Mouse (Mus musculus) megakaryocyte, embryonic 14.5 days (primary cell): ENCODE results near the gene Gm10643.

ENCODE experiments used
- FLI1 ChIP-seq: IDR thresholded peaks from 2 replicates; pipeline ENCODE4 v1.6.1; 2012; ENCODE audit warnings: low read length, inconsistent platforms, mixed read lengths
- GATA1 ChIP-seq: IDR thresholded peaks from 3 replicates; pipeline ENCODE4 v1.6.1; 2012; ENCODE audit warnings: mixed read lengths, low read length, inconsistent platforms, borderline replicate concordance

DNA sequence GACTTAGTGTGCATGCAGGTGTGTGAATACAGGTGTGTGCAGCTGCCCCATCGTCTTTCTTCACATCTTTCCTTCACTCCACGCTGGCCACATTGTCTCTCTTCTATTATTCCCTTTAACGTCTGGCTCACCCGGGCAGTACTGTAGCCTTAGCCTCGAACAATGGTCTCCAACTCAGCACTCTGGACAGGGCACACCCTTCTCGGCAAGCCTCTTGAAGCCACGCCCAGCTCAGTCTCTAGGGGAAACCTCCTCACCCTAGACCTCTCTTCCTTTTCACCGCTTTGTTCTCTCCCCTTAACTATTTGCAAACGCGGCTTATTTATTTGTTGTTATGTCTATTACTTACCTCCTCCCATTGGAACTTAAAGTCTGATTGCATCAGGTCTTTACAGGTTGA, 37.5 kb downstream of the Gm10643 start:
- no peak for TF ChIP-seq GATA1
- no peak for TF ChIP-seq FLI1
